Mouse (Mus musculus) myocyte (in vitro differentiated cells): ENCODE data around the gene Cd55b.

ENCODE experiments used
- CEBPB ChIP-seq: IDR thresholded peaks from 2 replicates; pipeline ENCODE4 v1.6.1; 2011; ENCODE audit warnings: mild to moderate bottlenecking, moderate library complexity; ENCODE audit not compliant: poor library complexity, insufficient read depth, severe bottlenecking
- E2F4 ChIP-seq: IDR thresholded peaks from one replicate; pipeline ENCODE4 v1.6.1; 2011; ENCODE audit warnings: mild to moderate bottlenecking, control low read depth, moderate library complexity; ENCODE audit not compliant: insufficient read depth
- MAX ChIP-seq: IDR thresholded peaks from one replicate; pipeline ENCODE4 v1.6.1; 2011; ENCODE audit warnings: low read depth, mild to moderate bottlenecking, control low read depth
- MYOG ChIP-seq, 3 experiments: IDR thresholded peaks; one replicate each; pipeline ENCODE4 v1.6.1; 2011; ENCODE audit warnings: control low read depth in 2 of 3, low read depth in 2 of 3, mild to moderate bottlenecking in 2 of 3; ENCODE audit not compliant: insufficient read length in 2 of 3, control insufficient read depth in 1 of 3, insufficient read depth in 1 of 3
- POLR2A ChIP-seq: IDR thresholded peaks from one replicate; pipeline ENCODE4 v1.6.1; 2011; ENCODE audit warnings: low read depth, mild to moderate bottlenecking, control low read depth, moderate library complexity; ENCODE audit not compliant: insufficient read length
- POLR2AphosphoS2 ChIP-seq: IDR thresholded peaks from one replicate; pipeline ENCODE4 v1.6.1; 2011; ENCODE audit warnings: low read depth, control low read depth; ENCODE audit not compliant: insufficient read length
- REST ChIP-seq: IDR thresholded peaks from one replicate; pipeline ENCODE4 v1.6.1; 2011; ENCODE audit warnings: mild to moderate bottlenecking, control low read depth, moderate library complexity; ENCODE audit not compliant: insufficient read depth, insufficient read length
- TCF12 ChIP-seq: IDR thresholded peaks from one replicate; pipeline ENCODE4 v1.6.1; 2011; ENCODE audit warnings: mild to moderate bottlenecking, control low read depth; ENCODE audit not compliant: poor library complexity, insufficient read depth, severe bottlenecking

GRCm38 (mm10) chr1:130462867-130463266 lies 40.1 kb upstream of the Cd55b start:
- TF ChIP-seq TCF12 (no peak), MYOG (IDR thresholded peaks at IDR 0.05; ENCODE audit: control insufficient read depth in 1 of 3, insufficient read depth in 1 of 3, insufficient read length in 2 of 3, low read depth in 2 of 3) (no peak), POLR2A (no peak), E2F4 (no peak), POLR2AphosphoS2 (no peak), CEBPB (no peak), MAX (no peak), REST (no peak)
